Mouse (Mus musculus) left cerebral cortex, adult 2 months (tissue): Measurements from ENCODE around the gene Socs7. TPM values are rescaled to one million over a fixed set of nuclear protein-coding genes. Genes with fewer than 3 reads are reported as not detected.

Experiments used
- DNase-seq, 2 experiments: peaks; one replicate each; pipeline ENCODE4 v3.0.0; 2021 to 2022; ENCODE audit warnings: low spot score in 2 of 2, mixed read lengths in 1 of 2; ENCODE audit errors: extremely low spot score in 1 of 2
- H3K27ac ChIP-seq: fragments of 200-600 bp; 2 replicates; pipeline ENCODE4 v1.8.1; 2022
- H3K4me3 ChIP-seq: fragments of 200-600 bp; 2 replicates; pipeline ENCODE4 v1.8.1; 2022
- CTCF ChIP-seq: fragments of 200-600 bp; IDR thresholded peaks from 2 replicates; pipeline ENCODE4 v1.8.1; 2022; ENCODE audit warnings: antibody characterized with exemption, mild to moderate bottlenecking, moderate library complexity
- intact Hi-C: fragments of 180-260 bp; cut with DNase I; formaldehyde crosslinking; loops from one replicate; pipeline ENCODE4 v1.15.1; 2025
- total RNA-seq, 2 experiments: library from RNA; stranded (reverse); gene quantifications; 2 replicates each; pipeline ENCODE4 v1.2.3; 2021

Gene Socs7
- total RNA-seq, 2 experiments from 2014 or later: 87.2 to 91.9 TPM

DNA sequence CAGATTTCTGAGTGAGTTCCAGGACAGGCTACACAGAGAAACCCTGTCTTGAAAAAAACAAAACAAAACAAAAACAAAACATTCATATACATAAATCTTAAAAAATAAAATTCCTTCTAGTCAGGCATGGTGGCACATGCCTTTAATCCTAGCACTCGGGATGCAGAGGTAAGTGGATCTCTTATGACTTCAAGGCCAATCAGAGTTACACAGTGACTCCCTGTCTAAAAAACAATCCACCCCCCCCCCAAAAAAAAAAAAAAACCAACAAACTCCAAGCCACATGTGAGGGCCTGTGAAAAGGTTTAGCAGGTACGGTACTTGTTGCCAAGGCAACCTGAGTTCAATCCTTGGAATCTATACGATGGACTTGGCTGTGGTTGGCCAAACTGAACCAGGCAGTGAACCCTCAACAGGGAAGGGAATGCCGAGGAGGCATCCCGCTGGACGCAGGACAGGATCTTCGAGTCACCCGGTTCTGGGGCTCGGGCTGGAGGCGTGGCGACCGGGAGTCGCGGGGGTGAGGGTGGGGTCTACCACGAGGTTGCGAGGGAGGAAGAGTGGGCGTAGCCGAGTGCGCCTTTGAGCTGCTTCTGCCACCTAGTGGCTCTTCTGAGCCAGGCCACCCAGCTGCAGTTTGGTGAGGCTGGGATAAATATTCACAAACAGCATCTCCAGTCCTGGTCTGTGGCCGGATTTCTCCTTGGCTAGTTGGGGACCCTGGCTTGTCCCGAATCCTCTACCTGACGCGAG lies 37.8 kb downstream of the Socs7 start:
- DNase-seq: peak; percentile 82 to 83
- Histone ChIP-seq H3K27ac (peak overlapping the region; percentile 77), H3K4me3 (peak overlapping the region; percentile 27; the same call in 1 of the 2 replicates)
- peak; percentile 97 for TF ChIP-seq CTCF
- intact Hi-C loops: loop anchor here (1.0 to 2.0 kb wide), 2 partner anchors 37 to 43 kb away; partner anchors contain the start of gene Socs7

DNA sequence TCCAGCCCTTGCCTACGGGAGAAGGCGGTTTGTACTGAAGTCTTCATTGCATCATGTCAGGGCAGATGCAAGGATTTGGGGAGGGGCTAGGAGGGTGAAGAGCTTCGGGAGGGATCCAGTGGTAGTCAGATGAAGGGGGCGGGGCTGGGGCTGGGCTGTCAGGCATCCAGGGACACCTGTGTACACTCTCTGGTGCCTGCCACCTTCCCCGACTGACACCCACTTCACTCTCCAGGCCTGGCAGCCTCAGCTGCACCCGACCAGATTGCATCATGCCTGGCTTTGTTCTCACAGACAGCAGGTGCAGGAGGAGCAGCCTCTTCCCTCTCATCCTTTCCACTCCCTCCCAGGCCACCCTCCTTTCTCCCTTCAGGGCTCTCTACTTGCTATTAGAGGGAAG lies 38.7 kb downstream of the Socs7 start:
- intact Hi-C loops: loop anchor here (2.0 kb wide), 1 partner anchor 38 kb away; the partner anchor contains the start of gene Socs7
- TF ChIP-seq CTCF: no peak
- peak; percentile 59 to 66 for DNase-seq
- Histone ChIP-seq H3K4me3 (no peak overlapping the region), H3K27ac (peak overlapping the region; percentile 77)

DNA sequence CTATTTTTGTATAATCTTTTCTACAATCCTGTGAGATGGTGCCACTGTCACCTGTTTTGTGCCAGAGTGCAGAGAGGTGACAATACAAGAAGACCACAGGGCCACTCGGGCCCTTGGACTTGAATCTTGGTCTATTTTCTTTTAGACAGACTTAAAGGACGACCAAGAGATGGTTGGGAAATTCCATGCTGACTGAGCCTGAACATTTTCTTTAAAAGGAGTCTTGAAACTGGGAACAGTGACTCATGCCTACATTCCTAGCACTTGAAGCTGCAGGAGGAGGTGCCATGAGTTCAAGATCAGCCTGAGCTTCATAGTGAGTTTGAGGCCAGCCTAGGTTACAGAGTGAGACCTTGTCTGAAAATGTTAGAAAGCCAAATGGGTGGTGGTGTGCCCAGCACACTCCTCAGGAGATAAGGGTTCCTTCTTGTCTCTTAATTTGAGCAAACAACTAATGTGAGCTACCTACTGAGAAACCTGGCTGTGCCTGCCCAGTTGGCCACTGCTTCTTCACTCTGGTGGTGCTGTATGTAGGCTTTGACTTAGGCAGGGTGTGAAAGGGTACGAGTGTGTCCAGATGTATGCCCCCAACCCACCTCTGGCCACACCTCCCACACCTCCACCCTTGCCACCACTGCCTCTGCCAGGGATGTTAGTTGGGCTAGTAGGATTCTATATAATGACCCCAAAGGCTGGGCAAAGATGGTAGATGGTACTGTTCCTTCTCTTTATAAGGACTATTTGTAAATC lies 39.5 kb downstream of the Socs7 start:
- H3K4me3 ChIP-seq: no peak overlapping the region
- peak overlapping the region; percentile 77 for H3K27ac ChIP-seq
- intact Hi-C loops: loop anchor here (2.0 kb wide), 1 partner anchor 39 kb away; the partner anchor contains the start of gene Socs7
- no peak for DNase-seq
- no peak for TF ChIP-seq CTCF

DNA sequence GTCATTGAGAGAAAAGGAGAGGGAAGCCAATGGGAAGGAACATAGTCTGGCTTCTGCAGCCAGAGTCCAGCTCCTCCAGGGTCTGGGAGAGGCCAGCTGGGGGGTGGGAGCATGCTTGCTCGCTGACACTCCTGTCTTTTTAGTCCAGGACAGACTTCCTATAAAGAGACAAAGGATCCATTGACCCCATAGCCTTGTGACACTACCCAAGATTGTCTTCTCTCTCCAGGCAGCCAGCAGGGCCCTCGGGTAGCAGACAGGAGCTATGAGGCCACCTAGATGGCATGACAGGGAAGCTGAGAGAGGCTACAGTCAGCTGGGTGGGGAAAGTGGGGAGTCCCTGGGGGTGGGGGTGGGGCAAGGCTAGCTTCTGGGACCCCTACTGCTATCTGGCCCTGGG lies 40.4 kb downstream of the Socs7 start:
- H3K27ac ChIP-seq: no peak overlapping the region
- no peak for TF ChIP-seq CTCF
- intact Hi-C loops: no loop called here
- DNase-seq: no peak
- no peak overlapping the region for H3K4me3 ChIP-seq

DNA sequence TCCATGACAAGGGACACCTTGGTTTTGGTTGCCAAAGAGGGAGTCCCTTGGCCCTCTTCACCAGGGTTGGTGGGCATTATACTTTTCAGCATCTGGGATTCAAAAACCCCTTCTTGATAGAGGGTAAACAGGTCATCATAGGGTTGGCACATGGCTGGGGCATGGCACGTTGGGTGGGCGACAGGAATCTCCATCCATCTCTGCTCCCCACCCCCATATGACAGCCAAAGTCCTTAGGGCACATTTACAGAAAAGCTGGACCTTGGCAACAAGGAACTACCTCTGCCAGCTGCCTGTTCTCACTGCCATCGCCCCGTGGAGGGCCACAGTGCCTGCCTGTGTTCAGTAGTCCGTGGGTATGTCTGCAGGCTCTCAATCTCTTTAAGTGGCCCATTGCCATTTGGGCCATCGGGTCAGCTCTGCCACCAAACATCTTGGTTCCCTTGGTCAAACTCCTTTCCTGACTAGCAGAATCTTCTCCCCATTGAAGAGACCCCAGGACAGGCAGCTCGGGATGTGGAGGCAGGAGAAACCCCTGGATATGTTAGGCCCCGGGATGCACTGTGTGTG lies 41.3 kb downstream of the Socs7 start:
- Histone ChIP-seq H3K27ac (no peak overlapping the region), H3K4me3 (no peak overlapping the region)
- DNase-seq: no peak
- intact Hi-C loops: no loop called here
- no peak for TF ChIP-seq CTCF

DNA sequence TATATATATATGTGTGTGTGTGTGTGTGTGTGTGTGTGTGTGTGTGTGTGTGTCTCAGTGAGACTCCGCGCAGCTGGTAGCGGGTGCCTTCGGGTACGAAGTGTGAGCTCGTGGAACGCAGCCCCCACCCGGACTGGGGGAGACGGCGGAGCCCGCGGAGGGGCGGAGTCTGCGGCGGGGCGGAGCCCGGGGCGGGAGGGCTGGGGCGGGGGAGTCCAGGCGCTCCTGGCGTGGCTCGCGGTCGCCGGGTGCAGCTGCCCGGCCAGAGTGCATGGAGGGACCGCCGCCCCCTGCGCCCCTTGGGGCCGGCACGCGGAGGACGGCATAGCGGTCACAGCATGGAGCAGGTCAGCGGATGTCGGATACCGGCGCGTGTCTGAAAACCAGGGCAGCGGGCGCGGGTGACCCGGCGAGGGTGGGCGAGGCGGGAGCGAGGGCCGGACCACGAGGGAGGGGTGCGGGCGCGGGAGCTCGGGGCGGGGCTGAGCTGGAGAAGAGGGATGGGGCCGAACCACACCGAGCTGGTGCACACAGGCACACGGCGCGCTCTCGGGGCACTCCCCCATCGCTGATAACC lies 41.9 kb downstream of the Socs7 start:
- TF ChIP-seq CTCF: no peak
- intact Hi-C loops: no loop called here
- Histone ChIP-seq H3K27ac (peak overlapping the region; percentile 77), H3K4me3 (peak overlapping the region; percentile 73)
- DNase-seq: peak; percentile 60 to 64

DNA sequence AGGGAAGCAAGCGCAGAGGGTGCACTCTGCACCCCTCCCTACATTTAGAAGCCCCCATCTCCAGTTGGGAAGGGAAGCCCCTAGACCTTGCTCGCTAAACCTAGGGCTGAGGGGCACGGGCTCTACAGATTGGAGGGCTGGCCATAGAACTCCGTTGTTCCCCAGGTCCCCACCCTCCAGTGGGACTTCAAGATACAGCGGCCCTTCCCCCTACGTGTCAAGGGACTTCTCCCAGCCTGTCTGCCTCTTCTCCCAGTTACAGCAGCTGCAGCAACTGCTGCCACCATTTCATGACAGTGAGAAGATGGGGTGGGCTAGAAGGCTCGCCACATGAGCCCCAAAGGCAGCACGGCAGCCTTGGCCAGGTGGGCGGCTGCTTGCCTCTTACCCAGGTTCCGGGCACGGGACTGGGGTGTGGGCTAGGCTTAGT lies 42.4 kb downstream of the Socs7 start:
- no peak for TF ChIP-seq CTCF
- Histone ChIP-seq H3K27ac (peak overlapping the region; percentile 77), H3K4me3 (peak overlapping the region; percentile 73)
- DNase-seq: no peak
- intact Hi-C loops: no loop called here

DNA sequence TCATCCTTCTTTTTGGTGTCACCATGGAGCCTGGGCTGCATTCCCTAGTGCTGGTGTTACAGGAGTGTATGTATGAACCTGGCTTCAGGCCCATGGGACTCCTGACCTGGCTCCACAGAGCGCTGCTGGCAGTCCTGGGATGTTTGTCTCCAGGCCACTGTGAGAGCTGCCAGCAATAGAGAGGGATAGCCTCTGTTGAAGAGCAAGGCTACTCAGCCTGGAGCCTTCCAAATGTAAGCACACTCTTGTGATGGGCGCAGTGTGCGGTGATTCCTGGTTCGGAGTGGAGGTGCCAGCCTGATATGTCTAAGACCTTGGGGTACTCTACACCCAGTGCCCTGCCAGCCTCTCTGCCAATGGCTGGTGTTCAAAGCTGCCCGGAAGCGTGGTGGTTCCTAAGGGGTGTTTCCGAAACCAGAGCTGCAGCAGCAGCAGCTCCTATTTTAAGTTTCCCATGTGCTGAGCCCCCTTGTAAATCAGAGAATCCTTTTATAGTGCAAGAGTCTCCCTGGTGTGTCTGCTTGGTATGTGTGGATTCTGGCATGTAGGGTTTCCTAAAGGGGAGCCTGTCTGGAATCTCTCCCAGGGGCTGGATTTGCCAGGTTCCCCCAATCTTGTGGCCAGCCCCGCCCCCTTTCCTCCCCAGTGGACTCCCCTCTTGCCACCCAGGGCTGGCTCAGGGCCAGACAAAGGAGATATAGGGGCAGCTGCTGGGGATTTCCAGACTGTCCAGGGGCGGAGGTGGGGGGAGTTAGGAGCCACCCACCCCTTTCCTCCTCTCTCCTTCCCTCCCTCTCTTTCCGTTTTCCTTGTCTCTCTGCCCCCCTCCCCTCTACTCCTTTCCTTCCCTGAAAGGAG lies 44.0 kb downstream of the Socs7 start:
- no peak for TF ChIP-seq CTCF
- Histone ChIP-seq H3K4me3 (peak overlapping the region; percentile 73; the same call in 1 of the 2 replicates), H3K27ac (0 out of 2 replicates have a peak overlapping the region, but pooled peaks have one; percentile 32)
- intact Hi-C loops: no loop called here
- no peak for DNase-seq

DNA sequence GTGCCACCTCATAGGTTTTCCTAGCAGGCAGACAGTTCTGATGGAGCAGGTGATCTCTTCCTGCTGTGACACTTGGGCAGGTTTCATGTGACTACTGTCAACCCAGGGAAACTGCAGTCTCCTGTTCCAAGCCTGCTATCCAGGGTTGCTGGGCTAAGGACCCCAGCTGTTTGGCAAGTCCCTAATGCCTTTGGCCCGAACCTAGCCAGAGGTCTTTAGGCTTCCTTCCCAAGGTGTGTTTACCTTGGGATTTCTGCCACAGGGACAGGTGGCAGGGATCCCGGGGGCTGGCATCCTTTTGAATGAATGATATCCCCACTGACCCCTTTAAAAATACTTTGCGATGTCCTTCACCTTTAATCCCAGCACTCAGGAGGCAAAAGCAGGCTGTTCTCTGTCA lies 45.1 kb downstream of the Socs7 start:
- no peak overlapping the region for H3K27ac ChIP-seq
- intact Hi-C loops: no loop called here
- DNase-seq: no peak
- H3K4me3 ChIP-seq: no peak overlapping the region
- TF ChIP-seq CTCF: no peak

DNA sequence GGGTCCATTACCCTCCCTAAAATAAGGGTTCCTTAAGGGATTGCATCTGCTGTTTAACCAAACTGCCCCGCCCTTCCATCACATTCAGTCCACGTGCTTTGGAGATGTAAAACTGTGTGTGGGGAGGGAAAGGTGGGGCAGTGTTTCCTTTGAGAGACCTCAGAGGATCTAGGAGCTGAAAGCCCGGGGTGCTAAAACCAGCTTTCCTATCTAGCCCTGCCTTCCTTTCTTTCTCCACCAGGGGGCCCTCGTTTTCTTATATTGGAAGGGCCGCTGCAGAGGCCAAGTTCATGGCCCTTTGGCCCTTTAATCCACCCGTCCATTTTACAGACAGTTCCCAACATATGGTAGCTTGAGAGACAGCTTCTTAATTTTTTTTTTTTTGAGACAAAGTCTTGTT lies 45.8 kb downstream of the Socs7 start:
- H3K4me3 ChIP-seq: no peak overlapping the region
- peak; percentile 90 for TF ChIP-seq CTCF
- no peak overlapping the region for H3K27ac ChIP-seq
- intact Hi-C loops: loop anchor here (1.0 kb wide), 1 partner anchor 61 kb away; no protein-coding TSS in a partner anchor
- DNase-seq: peak; percentile 67 to 69

DNA sequence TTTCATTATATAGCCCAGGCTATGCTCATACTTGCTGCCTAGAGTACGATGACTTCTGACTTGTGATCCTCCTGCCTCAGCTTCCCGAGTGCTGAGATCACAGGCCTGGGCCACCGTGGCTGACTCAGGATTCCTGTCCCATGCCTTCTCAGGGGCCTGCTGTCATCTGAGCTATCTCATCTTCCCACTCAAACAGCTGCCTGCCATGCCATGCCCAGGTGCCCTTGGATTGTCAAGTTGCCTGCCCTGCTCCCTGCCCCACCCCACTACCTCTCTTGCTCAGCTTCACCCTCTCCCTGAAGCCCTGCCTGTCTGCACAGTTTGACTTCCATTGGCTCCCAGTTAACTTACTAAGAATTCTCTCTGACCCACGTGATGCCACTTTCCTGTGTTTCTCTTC lies 48.6 kb downstream of the Socs7 start:
- H3K4me3 ChIP-seq: no peak overlapping the region
- intact Hi-C loops: no loop called here
- DNase-seq: no peak
- no peak for TF ChIP-seq CTCF
- no peak overlapping the region for H3K27ac ChIP-seq
